Mouse (Mus musculus): Measurements from ENCODE around the gene Tulp1. TPM values are rescaled to one million over a fixed set of nuclear protein-coding genes. Genes with fewer than 3 reads are reported as not detected.

Tulp1 gene
- polyA plus RNA-seq, 1 experiment from 2014 or later: 2.6 TPM

DNA sequence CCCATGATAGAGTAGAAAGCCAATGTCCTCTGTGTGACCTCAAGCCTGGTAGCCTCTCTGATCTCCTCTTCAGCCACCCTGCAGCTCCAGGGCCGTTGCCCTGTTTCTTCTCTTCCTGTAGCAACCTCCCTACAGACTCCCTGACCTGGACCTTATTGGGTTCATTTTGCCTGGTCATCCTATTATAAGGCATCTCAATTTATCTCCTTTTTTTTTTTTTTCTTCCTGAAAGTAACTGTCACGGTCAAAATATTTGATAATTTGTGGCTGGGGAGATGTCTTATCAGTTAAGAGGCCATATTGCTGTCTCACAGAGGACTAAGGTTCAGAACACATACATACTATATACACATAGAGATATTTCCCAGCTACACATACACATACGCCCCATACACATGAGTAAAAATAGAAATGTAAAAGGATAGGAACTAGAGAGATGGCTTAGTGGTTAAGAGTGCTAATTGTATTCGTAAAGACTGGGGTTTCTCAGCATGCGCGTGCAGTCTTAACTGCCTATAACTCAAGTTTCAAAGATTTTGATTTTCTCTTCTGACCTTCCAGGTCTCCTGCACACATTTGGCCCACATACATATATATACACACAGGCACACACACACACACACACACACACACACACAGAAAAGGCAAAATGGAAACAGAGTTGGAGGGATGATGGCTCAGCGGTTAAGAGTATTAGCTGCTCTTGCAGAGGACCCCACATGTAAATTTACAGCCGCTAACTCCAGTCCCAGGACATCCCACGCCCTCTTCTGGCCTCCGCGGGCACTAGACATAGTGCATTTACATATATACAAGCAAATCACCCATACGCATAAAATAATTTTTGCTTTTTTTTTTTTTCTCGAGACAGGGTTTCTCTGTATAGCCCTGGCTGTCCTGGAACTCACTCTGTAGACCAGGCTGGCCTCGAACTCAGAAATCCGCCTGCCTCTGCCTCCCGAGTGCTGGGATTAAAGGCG lies 52.5 kb downstream of the Tulp1 start:
- Histone ChIP-seq H3K27ac (ENCODE audit: low read depth, low read length) (no peak overlapping the region), H3K4me1 (replicated peaks; ENCODE audit: control insufficient read depth, insufficient read depth, low read length) (peaks cover 9% of the 10 kb centered on the region), H3K9me3 (ENCODE audit: control insufficient read depth, low read length) (no peaks in the 10 kb centered on the region), H3K27me3 (ENCODE audit: control insufficient read depth, insufficient read depth, low read length) (no peaks in the 10 kb centered on the region), H3K4me2 (ENCODE audit: low read depth, low read length, severe bottlenecking) (peak overlapping the region; percentile 84; the same call in 1 of the 2 replicates), H3K9ac (ENCODE audit: low read length) (peak overlapping the region; percentile 41; the same call in 1 of the 2 replicates), H3K4me3 (ENCODE audit: low read depth, low read length) (peak overlapping the region; percentile 58), H3K36me3 (ENCODE audit: control insufficient read depth, insufficient read depth, low read length) (peaks cover 3% of the 10 kb centered on the region; the same call in 1 of the 2 replicates)
- DNase-seq (ENCODE audit: low spot score) (peak; percentile 67), ATAC-seq (replicated peaks; ENCODE audit: low FRiP score) (peak; percentile 22)
- 30% methylated on average over 17 of the region's 17 CpGs for WGBS

DNA sequence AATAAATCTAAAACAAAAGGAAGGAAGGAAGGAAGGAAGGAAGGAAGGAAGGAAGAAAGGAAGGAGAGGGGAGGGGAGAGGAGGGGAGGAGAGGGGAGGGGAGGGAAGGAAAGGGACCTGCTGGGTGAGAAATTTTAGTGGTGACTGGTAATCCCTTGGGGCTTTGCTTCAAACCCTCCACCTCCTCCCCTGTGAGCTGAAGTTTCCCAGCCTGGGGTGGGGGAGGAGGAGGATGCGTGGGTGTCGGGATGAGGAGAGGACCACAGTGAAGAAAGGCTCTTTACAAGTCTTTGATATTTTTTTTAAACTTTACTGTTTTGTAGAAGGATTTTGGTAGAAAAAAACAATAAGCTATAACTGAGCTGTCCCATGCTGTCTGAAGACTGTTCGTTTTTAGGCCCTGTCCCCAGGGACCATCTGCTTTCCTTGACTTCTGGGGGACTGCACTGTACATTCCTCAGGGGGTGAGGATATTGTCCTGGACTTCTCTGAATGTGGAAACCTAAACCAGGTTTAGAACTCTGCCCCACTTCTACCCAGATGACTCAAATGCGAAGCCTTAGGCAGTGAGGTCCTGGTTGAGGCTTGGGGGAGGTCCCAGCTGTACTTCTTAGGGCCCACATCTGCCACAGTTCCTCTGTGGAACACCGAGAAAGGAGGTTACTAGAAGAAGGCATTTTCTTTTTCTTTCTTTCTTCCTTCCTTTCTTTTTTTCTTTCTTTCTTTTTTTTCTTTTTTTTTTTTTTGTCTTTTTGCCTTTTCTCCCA lies 53.5 kb downstream of the Tulp1 start:
- ATAC-seq (replicated peaks; ENCODE audit: low FRiP score) (no peak), DNase-seq (ENCODE audit: low spot score) (peak; percentile 44)
- Histone ChIP-seq H3K9ac (ENCODE audit: low read length) (no peak overlapping the region), H3K27me3 (ENCODE audit: control insufficient read depth, insufficient read depth, low read length) (no peaks in the 10 kb centered on the region), H3K36me3 (ENCODE audit: control insufficient read depth, insufficient read depth, low read length) (peaks cover 3% of the 10 kb centered on the region; the same call in 1 of the 2 replicates), H3K4me1 (replicated peaks; ENCODE audit: control insufficient read depth, insufficient read depth, low read length) (peaks cover 9% of the 10 kb centered on the region), H3K4me3 (ENCODE audit: low read depth, low read length) (no peak overlapping the region), H3K9me3 (ENCODE audit: control insufficient read depth, low read length) (no peaks in the 10 kb centered on the region), H3K27ac (ENCODE audit: low read depth, low read length) (no peak overlapping the region), H3K4me2 (ENCODE audit: low read depth, low read length, severe bottlenecking) (no peak overlapping the region)
- 78% methylated on average over 5 of the region's 5 CpGs for WGBS

DNA sequence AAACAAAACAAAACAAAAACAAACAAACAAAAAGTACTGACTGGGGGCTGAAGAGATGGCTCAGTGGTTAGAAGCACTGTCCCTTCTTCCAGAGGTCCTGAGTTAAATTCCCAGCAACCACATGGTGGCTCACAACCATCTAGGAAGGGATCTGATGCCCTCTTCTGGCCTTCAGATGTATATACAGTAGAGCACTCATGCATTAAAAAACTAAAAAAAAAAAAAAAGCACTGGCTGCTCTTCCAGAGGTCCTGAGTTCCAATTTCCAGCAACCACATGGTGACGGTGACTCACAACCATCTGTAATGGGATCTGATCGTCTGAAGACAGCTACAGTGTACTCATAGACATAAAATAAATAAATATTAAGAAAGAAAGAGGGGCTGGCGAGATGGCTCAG lies 54.2 kb downstream of the Tulp1 start:
- WGBS: 84% methylated on average over 3 of the region's 3 CpGs

DNA sequence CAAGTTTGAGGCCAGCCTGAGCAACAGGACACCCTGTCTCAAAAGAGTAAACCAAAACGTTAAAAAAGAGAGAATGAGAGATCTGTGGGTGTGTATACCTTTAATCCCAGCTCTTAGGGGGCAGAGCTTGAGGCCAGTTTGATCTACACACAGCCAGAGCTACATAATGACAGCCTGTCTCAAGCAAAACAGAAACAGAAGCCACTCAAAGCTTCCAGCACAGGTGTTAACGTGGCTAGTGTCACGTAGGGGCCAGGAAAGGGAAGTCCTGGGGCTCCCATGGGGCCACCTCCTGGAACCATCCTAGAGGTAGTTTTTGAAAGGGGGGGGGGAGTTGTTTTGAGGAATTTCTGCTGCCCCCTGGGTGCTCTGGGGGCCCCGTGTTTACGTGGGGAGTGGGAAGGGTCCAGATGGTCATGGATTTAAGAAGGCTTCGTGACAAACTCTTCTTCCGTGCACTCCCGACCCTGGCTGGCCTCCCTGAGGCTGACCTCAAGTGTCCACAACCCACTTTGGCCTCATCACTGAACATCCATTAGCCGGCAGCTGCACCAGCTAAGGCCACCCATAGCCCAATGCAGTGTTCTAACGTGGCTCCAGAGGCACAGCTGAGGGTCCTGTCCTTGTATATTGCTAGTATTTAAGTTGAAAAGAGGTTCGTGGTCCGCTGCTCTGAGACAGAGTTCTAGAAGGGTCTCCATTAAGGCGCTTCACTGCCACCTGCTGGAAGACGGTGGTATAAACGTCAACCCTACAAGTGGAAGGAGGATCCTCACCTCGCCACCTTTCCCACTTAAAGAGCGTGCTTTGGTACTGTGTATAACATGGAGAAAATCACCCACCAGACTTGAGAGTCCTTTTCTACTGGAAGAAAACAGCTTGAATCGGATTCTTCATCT lies 56.5 kb downstream of the Tulp1 start:
- DNase-seq (ENCODE audit: low spot score) (peak; percentile 93), ATAC-seq (replicated peaks; ENCODE audit: low FRiP score) (0 out of 2 replicates have a peak, but pooled peaks have one; percentile 19)
- WGBS: 23% methylated on average over 18 of the region's 18 CpGs
- Histone ChIP-seq H3K27ac (ENCODE audit: low read depth, low read length) (no peak overlapping the region), H3K4me3 (ENCODE audit: low read depth, low read length) (no peak overlapping the region), H3K27me3 (ENCODE audit: control insufficient read depth, insufficient read depth, low read length) (no peaks in the 10 kb centered on the region), H3K9me3 (ENCODE audit: control insufficient read depth, low read length) (no peaks in the 10 kb centered on the region), H3K9ac (ENCODE audit: low read length) (no peak overlapping the region), H3K36me3 (ENCODE audit: control insufficient read depth, insufficient read depth, low read length) (no peaks in the 10 kb centered on the region), H3K4me2 (ENCODE audit: low read depth, low read length, severe bottlenecking) (no peak overlapping the region), H3K4me1 (replicated peaks; ENCODE audit: control insufficient read depth, insufficient read depth, low read length) (peaks cover 2% of the 10 kb centered on the region; the same call in 1 of the 2 replicates)

More for the DNA sequence above, 54.2 kb downstream of the Tulp1 start:
- no peaks in the 10 kb centered on the region; the same call in 1 of the 2 replicates for H3K36me3 ChIP-seq (ENCODE audit: control insufficient read depth, insufficient read depth, low read length)
- ATAC-seq (replicated peaks; ENCODE audit: low FRiP score) (no peak), DNase-seq (ENCODE audit: low spot score) (no peak)
- no peak overlapping the region for H3K4me2 ChIP-seq (ENCODE audit: low read depth, low read length, severe bottlenecking)
- H3K9ac ChIP-seq (ENCODE audit: low read length): no peak overlapping the region
- H3K27me3 ChIP-seq (ENCODE audit: control insufficient read depth, insufficient read depth, low read length): no peaks in the 10 kb centered on the region
- H3K4me1 ChIP-seq (replicated peaks; ENCODE audit: control insufficient read depth, insufficient read depth, low read length): peaks cover 9% of the 10 kb centered on the region
- no peak overlapping the region for H3K27ac ChIP-seq (ENCODE audit: low read depth, low read length)
- no peak overlapping the region for H3K4me3 ChIP-seq (ENCODE audit: low read depth, low read length)
- H3K9me3 ChIP-seq (ENCODE audit: control insufficient read depth, low read length): no peaks in the 10 kb centered on the region

DNA sequence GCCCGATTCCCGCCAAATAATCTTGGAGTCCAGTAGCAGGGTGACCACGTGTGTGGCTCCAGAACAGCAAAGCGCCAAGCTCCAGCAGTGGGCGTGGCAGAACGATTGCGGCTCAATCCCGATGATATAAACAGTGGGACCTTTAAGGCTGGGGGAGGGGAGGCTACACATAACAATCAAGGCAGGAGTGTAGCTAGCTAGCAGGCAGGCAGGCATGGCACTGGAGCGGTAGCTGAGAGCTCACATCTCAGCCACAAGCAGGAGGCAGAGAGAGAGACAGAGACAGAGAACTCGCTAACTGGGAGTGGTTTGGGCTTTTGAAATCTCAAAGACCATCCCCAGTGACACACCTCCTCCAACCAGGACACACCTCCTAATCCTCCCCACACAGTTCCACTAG lies 59.9 kb downstream of the Tulp1 start:
- no peak for ATAC-seq (replicated peaks; ENCODE audit: low FRiP score)
- H3K36me3 ChIP-seq (ENCODE audit: control insufficient read depth, insufficient read depth, low read length): no peaks in the 10 kb centered on the region
- no peak for DNase-seq (ENCODE audit: low spot score)
- 0 out of 2 replicates have a peak, but pooled peaks cover 2% of the 10 kb centered on the region for H3K4me1 ChIP-seq (replicated peaks; ENCODE audit: control insufficient read depth, insufficient read depth, low read length)
- H3K4me3 ChIP-seq (ENCODE audit: low read depth, low read length): no peak overlapping the region
- H3K9me3 ChIP-seq (ENCODE audit: control insufficient read depth, low read length): no peaks in the 10 kb centered on the region
- no peak overlapping the region for H3K4me2 ChIP-seq (ENCODE audit: low read depth, low read length, severe bottlenecking)
- WGBS: 57% methylated on average over 10 of the region's 10 CpGs
- no peak overlapping the region for H3K9ac ChIP-seq (ENCODE audit: low read length)
- no peaks in the 10 kb centered on the region for H3K27me3 ChIP-seq (ENCODE audit: control insufficient read depth, insufficient read depth, low read length)
- no peak overlapping the region for H3K27ac ChIP-seq (ENCODE audit: low read depth, low read length)

Other genes starting within 250 kb of the Tulp1 start
- 10.5 and 12.4 TPM in 2 replicates for gene Scube3, start 223.1 kb downstream of the Tulp1 start, polyA plus RNA-seq (2014; fragmentation: Nextera tagmentation; extraction: Ambion mirVana)
- 37.8 and 40.2 TPM in 2 replicates for gene Zfp523, start 188.1 kb downstream of the Tulp1 start, polyA plus RNA-seq (2014; fragmentation: Nextera tagmentation; extraction: Ambion mirVana)
- 2.2 and 2.5 TPM in 2 replicates for gene Def6, start 157.4 kb downstream of the Tulp1 start, polyA plus RNA-seq (2014; fragmentation: Nextera tagmentation; extraction: Ambion mirVana)
- 1.4 and 1.7 TPM in 2 replicates for gene Ppard, start 132.5 kb downstream of the Tulp1 start, polyA plus RNA-seq (2014; fragmentation: Nextera tagmentation; extraction: Ambion mirVana)
- gene Fance, start 51.7 kb downstream of the Tulp1 start, polyA plus RNA-seq (2014; fragmentation: Nextera tagmentation; extraction: Ambion mirVana): 28.0 and 32.3 TPM in 2 replicates
- gene Rpl10a, start 36.8 kb downstream of the Tulp1 start, polyA plus RNA-seq (2014; fragmentation: Nextera tagmentation; extraction: Ambion mirVana): 468 and 490 TPM in 2 replicates
- 5.6 and 5.8 TPM in 2 replicates for gene Tead3, start 14.4 kb downstream of the Tulp1 start, polyA plus RNA-seq (2014; fragmentation: Nextera tagmentation; extraction: Ambion mirVana)
- 11.4 and 11.5 TPM in 2 replicates for gene Fkbp5, start 152.3 kb upstream of the Tulp1 start, polyA plus RNA-seq (2014; fragmentation: Nextera tagmentation; extraction: Ambion mirVana)
- gene Armc12, start 165.6 kb upstream of the Tulp1 start, polyA plus RNA-seq (2014; fragmentation: Nextera tagmentation; extraction: Ambion mirVana): not detected in 2 replicates
- gene Clpsl2, start 184.2 kb upstream of the Tulp1 start, polyA plus RNA-seq (2014; fragmentation: Nextera tagmentation; extraction: Ambion mirVana): not detected in 2 replicates
- not detected in 2 replicates for gene Clps, start 195.5 kb upstream of the Tulp1 start, polyA plus RNA-seq (2014; fragmentation: Nextera tagmentation; extraction: Ambion mirVana)
- 0.84 and 1.5 TPM in 2 replicates for gene Lhfpl5, start 210.4 kb upstream of the Tulp1 start, polyA plus RNA-seq (2014; fragmentation: Nextera tagmentation; extraction: Ambion mirVana)